Mouse (Mus musculus) central nervous system, embryonic 11.5 days (tissue): Measurements from ENCODE around the gene Gm30083. TPM values are rescaled to one million over a fixed set of nuclear protein-coding genes. Genes with fewer than 3 reads are reported as not detected.

Experiments used
- polyA plus RNA-seq: library from polyadenylated mRNA; depleted of rRNA; stranded (reverse); fragments of >200 nt; gene quantifications from 2 replicates; pipeline ENCODE4 v1.2.3, GENCODE M21; 2012; rRNA removed

The Gm30083 gene
- polyA plus RNA-seq: not detected in 2 replicates

DNA sequence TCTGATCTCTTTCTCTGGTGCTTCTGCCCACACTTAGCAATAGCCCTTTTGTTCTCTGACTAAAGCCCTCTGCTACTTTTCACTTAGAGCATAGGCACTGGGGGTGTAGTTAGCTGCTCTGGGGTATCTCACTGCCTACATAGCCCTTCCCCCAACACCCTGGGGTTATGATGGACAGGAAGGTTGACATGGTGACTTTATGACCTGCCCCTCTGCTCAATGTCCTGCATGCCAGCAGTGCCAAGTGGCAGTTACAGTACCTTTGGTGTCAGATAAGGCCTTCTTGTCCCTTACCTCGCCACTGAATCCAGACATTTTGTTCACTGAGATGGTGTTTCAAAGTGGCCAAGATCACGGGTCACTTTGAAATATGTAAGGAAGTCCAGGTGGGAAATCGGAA, at the start of gene Gm30083:
TSS of gene Gm30083 (minus strand) at position 120 of the 400 bp plus-strand sequence.

DNA sequence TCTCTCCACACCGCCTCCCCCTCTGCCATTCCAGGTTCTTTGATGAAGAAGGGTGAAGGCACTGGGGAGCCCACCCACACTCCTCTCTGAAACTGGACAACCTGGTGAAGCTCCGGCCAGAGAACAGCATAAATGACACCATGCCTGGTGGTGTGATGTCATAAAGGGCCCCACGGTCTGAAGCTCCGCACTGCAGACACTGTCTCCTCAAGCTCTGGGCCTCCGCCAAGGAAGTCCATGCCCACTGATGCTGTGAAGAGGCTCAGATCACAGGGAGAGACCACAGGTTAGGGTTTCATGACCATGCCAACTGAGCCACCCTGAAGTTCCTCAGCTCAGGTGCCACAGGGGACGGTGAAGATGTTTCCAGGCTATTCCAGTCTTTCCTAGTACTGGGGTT, 37.5 kb upstream of the Gm30083 start, which contains the start of gene Antxrl:
TSS of gene Antxrl (plus strand) at position 192 of the 400 bp plus-strand sequence.

DNA sequence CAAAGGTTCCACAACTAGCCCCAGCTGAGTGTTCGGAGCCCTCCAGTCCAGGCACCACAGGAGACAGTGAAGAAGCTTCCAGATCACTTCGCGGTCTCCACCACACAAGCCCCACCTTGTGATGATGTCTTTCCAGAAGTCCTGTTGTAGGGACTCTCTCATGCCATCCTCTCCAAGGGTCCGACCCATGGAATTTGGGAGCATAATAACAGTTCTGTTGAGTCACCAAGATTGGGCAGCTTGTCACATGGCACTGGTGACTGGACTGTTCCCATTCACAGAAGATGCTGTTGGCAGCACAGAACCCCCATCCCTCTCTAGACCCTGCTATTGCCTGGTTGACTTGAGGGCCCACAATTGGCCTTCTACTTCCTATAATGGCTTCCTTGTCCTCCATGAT, 1.4 kb upstream of the Gm30083 start, which contains the start of gene Gm5460:
TSS of gene Gm5460 (plus strand) at position 378 of the 400 bp plus-strand sequence.

DNA sequence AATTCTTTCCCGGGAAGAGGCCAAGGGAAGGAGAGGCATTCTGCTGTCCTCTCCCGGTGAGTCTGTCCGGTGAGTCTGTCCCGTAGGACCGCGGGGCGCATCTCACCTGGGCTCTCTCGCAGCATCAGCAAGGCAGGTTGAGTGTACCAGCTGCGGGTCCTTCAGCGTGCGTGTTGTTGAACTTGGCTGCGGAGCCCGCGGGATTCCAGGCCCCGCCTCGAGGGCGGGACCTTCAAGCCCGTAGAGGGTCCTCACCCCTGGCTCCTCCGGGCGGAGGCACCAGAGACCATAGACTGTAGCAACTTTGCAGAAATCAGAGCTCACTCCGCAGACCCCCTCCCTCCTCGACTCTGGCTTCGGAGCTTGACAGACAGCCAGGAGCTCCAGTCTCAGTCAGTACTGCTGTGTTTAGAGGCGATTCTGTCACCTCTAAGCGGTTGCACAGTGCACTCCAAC, 36.4 kb downstream of the Gm30083 start, which contains the start of gene Zfp488:
TSS of gene Zfp488 (minus strand) at position 161 of the 456 bp plus-strand sequence.

DNA sequence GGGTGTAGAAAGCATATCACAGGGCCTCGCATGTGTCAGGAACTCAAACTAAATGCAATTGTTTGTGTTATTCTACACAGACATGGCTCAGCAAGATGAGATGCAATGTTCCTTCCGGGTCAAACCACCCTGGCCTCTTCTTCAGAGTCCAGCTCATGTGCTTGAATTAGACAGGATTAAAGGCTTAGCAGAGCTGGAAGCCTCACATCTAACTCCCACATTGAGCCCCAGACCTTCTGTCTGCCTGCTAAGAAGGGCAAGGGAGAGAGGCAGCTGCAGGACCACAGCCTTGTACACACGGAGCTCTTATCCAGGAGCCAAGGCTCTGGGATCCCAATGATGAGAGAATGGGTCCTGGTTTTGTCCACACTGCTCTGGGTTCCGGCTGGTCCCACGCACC, 61.2 kb downstream of the Gm30083 start, which contains the start of gene Rbp3:
TSS of gene Rbp3 (plus strand) at position 243 of the 400 bp plus-strand sequence.

DNA sequence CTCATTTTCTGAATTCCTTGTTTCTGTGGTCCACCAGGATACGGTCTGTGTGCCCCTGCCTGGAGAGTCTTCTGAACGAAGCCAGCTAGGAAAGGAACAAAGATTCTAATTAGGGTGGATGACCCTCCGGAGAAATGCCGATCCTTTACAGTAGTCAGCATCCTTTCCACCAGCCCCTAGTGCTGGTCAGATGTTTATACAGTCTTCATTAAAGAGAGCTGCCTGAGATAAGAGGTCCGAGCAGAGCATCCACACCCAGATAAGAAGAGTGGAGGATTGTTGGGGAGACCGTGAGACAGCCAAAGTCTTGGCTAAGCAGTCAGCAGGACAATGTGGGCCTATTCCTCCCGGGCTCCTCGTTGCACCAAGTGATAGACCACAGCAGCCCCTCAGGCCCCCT, 74.2 kb downstream of the Gm30083 start, which contains the start of gene Gdf2:
TSS of gene Gdf2 (plus strand) at position 301 of the 400 bp plus-strand sequence.

Other genes starting within 250 kb of the Gm30083 start
- gene Gdf10, start 91.6 kb downstream of the Gm30083 start, polyA plus RNA-seq: 3.2 and 8.9 TPM in 2 replicates
- 0.39 and 0.46 TPM in 2 replicates for gene Gdf2, start 74.1 kb downstream of the Gm30083 start, polyA plus RNA-seq
- gene Rbp3, start 61.2 kb downstream of the Gm30083 start, polyA plus RNA-seq: 0.01 TPM in 1 of 2 replicates, not detected in the other
- gene Zfp488, start 36.4 kb downstream of the Gm30083 start, polyA plus RNA-seq: 0.12 and 0.55 TPM in 2 replicates
- gene Gm5460, start 1.6 kb upstream of the Gm30083 start, polyA plus RNA-seq: not detected in 2 replicates
- not detected in 2 replicates for gene Antxrl, start 37.5 kb upstream of the Gm30083 start, polyA plus RNA-seq
- gene Anxa8, start 70.8 kb upstream of the Gm30083 start, polyA plus RNA-seq: 0.66 and 1.5 TPM in 2 replicates
- not detected in 2 replicates for gene A630023A22Rik, start 87.6 kb upstream of the Gm30083 start, polyA plus RNA-seq
- 0.02 and 0.04 TPM in 2 replicates for gene Npy4r, start 137.3 kb upstream of the Gm30083 start, polyA plus RNA-seq
- 1.3 and 1.4 TPM in 2 replicates for gene Gprin2, start 186.5 kb upstream of the Gm30083 start, polyA plus RNA-seq
- gene Syt15, start 204.4 kb upstream of the Gm30083 start, polyA plus RNA-seq: 0.25 and 0.26 TPM in 2 replicates